Mouse (Mus musculus): Measurements from ENCODE around the gene Macf1. TPM values are rescaled to one million over a fixed set of nuclear protein-coding genes. Genes with fewer than 3 reads are reported as not detected.
"Not testable (repeated sequence)": the region's sequence is repeated elsewhere in the genome, so short reads cannot be mapped to it uniquely, and the experiment has no call there.

Gene Macf1
- total RNA-seq, 1 experiment from 2014 or later = 290 TPM

GRCm38 (mm10) chr4:123535271-123535670, 148.9 kb downstream of the Macf1 start:
- ATAC-seq (replicated peaks in 1 of 2; ENCODE audit: insufficient read depth in 1 of 2, low FRiP score in 2 of 2, low TSS enrichment in 1 of 2, low read depth in 1 of 2, poor library complexity in 2 of 2, severe bottlenecking in 2 of 2) = peak; percentile 62 to 82

GRCm38 (mm10) chr4:123532001-123532400, 152.2 kb downstream of the Macf1 start:
- ATAC-seq (replicated peaks in 1 of 2; ENCODE audit: insufficient read depth in 1 of 2, low FRiP score in 2 of 2, low TSS enrichment in 1 of 2, low read depth in 1 of 2, poor library complexity in 2 of 2, severe bottlenecking in 2 of 2) = no peak

GRCm38 (mm10) chr4:123530976-123531375, 153.2 kb downstream of the Macf1 start:
- ATAC-seq (replicated peaks in 1 of 2; ENCODE audit: insufficient read depth in 1 of 2, low FRiP score in 2 of 2, low TSS enrichment in 1 of 2, low read depth in 1 of 2, poor library complexity in 2 of 2, severe bottlenecking in 2 of 2) = no peak

- ATAC-seq (replicated peaks in 1 of 2; ENCODE audit: insufficient read depth in 1 of 2, low FRiP score in 2 of 2, low TSS enrichment in 1 of 2, low read depth in 1 of 2, poor library complexity in 2 of 2, severe bottlenecking in 2 of 2) = no peak
Observed at GRCm38 (mm10) chr4:123529230-123529629, 154.9 kb downstream of the Macf1 start.

DNA sequence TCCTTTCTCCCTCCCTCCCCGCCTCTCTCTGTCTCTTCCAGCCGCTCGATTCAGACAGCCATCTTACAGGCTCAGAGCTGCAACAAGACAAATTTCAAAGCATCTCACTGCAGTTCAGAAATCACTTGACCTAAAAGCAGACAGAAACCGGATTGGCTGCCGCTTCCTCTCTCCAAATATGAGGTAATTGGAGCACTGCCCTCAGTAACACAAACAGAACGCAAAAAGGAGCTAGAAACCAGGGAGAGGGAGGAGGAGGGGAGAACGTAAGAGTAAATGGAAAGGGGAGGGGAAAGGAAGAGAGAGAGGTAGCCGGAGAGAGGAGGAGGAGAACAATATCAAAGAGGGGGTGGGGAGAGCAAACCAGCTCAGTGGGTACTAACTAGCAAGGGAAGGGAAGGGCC, 156.6 kb downstream of the Macf1 start:
- no peak for ATAC-seq (replicated peaks in 1 of 2; ENCODE audit: insufficient read depth in 1 of 2, low FRiP score in 2 of 2, low TSS enrichment in 1 of 2, low read depth in 1 of 2, poor library complexity in 2 of 2, severe bottlenecking in 2 of 2)

- ATAC-seq (replicated peaks in 1 of 2; ENCODE audit: insufficient read depth in 1 of 2, low FRiP score in 2 of 2, low TSS enrichment in 1 of 2, low read depth in 1 of 2, poor library complexity in 2 of 2, severe bottlenecking in 2 of 2) = no peak
Observed at GRCm38 (mm10) chr4:123526779-123527280, 157.3 kb downstream of the Macf1 start.

DNA sequence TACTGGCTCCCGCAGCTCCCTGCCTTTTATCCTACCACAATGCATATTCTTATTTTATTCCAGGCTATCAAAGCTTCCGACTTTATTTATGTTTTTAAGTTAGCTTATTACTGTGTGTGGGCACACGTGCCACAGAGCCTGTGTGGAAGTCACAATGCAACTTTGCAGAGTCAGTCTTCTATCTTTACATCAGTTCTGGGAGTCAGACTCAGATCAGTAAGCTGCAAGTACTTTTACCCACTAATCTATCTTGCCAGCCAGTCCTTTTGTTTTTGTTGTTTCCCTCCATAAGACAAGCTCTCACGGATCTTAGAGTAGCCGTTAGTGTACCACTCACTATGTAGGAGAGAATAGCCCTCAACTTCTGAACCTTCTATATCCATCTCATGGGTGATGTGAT, 159.4 kb downstream of the Macf1 start:
- ATAC-seq (replicated peaks in 1 of 2; ENCODE audit: insufficient read depth in 1 of 2, low FRiP score in 2 of 2, low TSS enrichment in 1 of 2, low read depth in 1 of 2, poor library complexity in 2 of 2, severe bottlenecking in 2 of 2) = no peak

DNA sequence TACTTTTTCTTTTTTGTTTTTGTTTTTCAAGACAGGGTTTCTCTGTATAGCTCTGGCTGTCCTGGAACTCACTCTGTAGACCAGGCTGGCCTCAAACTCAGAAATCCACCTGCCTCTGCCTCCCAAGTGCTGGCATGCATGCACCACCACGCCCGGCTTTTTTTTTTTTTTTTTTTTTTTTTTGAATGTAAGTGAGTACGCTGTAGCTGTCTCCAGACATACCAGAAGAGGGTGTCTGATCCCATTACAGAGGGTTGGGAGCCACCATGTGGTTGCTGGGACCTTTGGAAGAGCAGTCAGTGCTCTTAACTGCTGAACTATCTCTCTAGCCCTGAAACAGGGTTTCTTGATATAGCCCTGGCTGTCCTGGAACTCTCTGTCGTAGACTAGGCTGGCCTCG, 164.0 kb downstream of the Macf1 start:
- not testable (repeated sequence) for ATAC-seq (replicated peaks in 1 of 2; ENCODE audit: insufficient read depth in 1 of 2, low FRiP score in 2 of 2, low TSS enrichment in 1 of 2, low read depth in 1 of 2, poor library complexity in 2 of 2, severe bottlenecking in 2 of 2)

- no peak for ATAC-seq (replicated peaks in 1 of 2; ENCODE audit: insufficient read depth in 1 of 2, low FRiP score in 2 of 2, low TSS enrichment in 1 of 2, low read depth in 1 of 2, poor library complexity in 2 of 2, severe bottlenecking in 2 of 2)
Observed at GRCm38 (mm10) chr4:123515673-123516072, 168.5 kb downstream of the Macf1 start.

DNA sequence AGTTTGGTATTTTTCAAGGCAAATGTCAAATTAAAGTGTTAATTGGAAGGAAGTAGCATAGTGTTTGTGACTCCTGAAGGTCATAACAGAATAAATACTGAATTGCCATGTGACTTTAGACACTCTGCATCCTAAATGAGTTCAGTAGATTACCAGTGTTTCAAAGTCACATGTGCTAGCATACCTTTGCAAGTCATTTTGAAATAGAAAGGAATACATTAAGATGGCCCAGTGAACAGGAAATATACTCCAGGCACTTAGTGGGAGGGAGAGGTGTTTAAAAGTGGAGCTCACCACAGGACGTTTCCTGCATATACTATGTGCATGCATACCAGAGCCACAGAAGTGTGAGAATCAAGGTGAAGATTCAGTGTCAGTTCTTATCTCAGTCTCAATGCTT, 174.0 kb downstream of the Macf1 start:
- no peak for ATAC-seq (replicated peaks in 1 of 2; ENCODE audit: insufficient read depth in 1 of 2, low FRiP score in 2 of 2, low TSS enrichment in 1 of 2, low read depth in 1 of 2, poor library complexity in 2 of 2, severe bottlenecking in 2 of 2)

DNA sequence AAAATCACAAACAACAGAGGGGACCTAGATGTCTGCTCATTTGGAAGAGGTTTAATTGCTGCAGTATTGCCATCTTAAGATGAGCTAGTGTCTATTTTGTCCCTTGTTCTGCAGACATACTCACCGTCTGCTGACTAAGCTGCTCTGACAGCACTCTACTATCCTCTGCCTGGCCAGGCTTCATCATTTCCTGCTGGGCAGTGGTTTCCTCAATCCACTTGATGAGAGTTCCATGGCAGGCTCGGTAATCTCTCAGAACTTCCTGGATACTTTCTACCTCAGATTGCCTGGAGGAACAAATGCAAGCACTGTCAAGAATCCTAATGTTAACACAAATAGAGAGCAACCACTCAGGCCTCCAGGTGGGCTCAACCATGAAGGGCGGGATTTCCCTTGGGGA, 195.1 kb downstream of the Macf1 start:
- ATAC-seq (replicated peaks in 1 of 2; ENCODE audit: insufficient read depth in 1 of 2, low FRiP score in 2 of 2, low TSS enrichment in 1 of 2, low read depth in 1 of 2, poor library complexity in 2 of 2, severe bottlenecking in 2 of 2) = no peak

GRCm38 (mm10) chr4:123479991-123480390, 204.2 kb downstream of the Macf1 start:
- no peak for ATAC-seq (replicated peaks in 1 of 2; ENCODE audit: insufficient read depth in 1 of 2, low FRiP score in 2 of 2, low TSS enrichment in 1 of 2, low read depth in 1 of 2, poor library complexity in 2 of 2, severe bottlenecking in 2 of 2)

DNA sequence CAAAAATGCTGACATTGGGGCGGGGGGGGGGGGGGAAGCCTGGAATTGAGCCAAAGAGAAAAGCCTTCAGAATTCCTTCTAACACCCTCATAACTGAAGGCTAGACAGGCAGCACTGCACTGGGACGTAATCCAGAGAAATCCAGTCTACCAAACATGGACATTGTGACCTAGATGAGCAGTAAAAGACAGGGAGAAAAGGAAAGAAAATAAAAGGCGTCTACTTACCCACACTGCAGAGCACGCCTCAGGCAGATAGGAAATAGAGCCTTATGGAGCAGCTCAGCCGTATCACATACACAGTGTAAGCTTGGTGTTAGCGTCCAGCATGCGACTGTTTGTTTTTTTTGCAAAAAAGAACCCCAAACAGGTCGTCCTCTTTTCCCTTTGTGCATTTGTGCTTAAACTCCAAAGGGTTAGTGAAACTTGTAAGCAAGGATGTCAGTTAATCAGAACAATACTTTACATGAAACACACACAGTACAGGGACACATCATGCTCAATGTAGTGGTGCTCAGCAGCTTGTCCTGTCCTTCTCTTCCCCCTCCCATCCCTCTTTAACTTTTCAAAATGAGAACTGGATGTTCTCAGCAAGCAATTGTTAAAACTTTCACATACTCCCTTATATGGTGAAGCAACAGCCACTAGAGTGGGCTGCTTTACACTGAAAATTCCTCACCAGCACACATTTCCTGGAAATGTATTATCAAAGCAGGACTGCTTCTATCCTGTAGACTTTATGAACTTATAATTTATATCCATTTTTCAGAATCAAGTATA, 205.3 kb downstream of the Macf1 start:
- ATAC-seq (replicated peaks in 1 of 2; ENCODE audit: insufficient read depth in 1 of 2, low FRiP score in 2 of 2, low TSS enrichment in 1 of 2, low read depth in 1 of 2, poor library complexity in 2 of 2, severe bottlenecking in 2 of 2) = no peak

DNA sequence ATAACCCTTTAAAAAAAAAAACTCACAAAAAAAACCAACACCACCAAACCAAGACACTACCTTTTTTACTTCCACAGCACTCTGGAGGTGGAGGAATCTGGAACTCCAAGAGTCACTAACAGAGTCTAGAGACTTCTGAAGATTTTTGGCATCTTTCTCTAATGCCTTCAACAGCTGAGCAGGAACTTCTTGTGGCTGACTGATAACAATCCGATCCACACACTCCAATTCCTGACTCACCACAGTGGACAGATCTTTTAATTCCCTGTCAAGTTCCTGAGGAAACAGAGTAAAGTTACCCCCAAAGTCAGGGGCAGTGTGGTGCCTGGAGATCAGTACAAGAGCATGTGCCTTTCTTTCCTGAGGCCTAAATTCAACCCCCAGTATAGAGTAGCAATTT, 218.4 kb downstream of the Macf1 start:
- ATAC-seq (replicated peaks in 1 of 2; ENCODE audit: insufficient read depth in 1 of 2, low FRiP score in 2 of 2, low TSS enrichment in 1 of 2, low read depth in 1 of 2, poor library complexity in 2 of 2, severe bottlenecking in 2 of 2) = no peak

DNA sequence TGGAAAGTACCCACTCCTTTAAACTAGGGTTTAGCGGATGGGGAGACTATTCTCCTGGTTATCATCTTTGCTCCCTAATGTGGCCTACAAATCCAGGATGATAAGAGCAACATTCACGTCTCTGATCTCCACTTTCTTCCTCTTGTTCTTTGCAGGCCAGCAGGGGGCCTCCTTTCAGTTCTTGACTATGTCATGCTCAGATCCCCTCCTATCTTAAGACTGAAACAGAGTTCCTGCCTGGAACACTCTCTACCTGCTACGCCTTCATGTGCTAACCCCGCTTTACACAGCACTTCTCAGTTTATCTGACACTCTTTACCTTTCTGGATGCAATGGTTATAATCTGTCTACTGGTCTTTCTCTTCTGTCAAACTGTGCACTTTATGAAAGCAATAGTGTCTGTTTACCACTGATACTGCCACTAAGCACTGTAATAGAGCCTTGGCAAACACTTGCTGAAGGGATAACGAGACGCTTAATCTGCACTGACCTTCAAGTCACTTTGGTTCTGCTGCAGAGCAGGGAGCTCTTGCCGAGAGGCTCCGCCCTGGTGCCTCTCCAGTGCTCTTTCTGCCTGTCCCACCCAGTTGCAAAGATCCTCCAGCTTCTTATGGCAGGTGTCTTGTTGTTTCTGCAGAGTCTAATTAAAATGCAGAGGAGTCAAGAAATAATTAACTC, 223.4 kb downstream of the Macf1 start:
- ATAC-seq (replicated peaks in 1 of 2; ENCODE audit: insufficient read depth in 1 of 2, low FRiP score in 2 of 2, low TSS enrichment in 1 of 2, low read depth in 1 of 2, poor library complexity in 2 of 2, severe bottlenecking in 2 of 2) = no peak

GRCm38 (mm10) chr4:123454871-123455640, 229.1 kb downstream of the Macf1 start:
- ATAC-seq (replicated peaks in 1 of 2; ENCODE audit: insufficient read depth in 1 of 2, low FRiP score in 2 of 2, low TSS enrichment in 1 of 2, low read depth in 1 of 2, poor library complexity in 2 of 2, severe bottlenecking in 2 of 2) = no peak

- ATAC-seq (replicated peaks in 1 of 2; ENCODE audit: insufficient read depth in 1 of 2, low FRiP score in 2 of 2, low TSS enrichment in 1 of 2, low read depth in 1 of 2, poor library complexity in 2 of 2, severe bottlenecking in 2 of 2) = no peak
Observed at GRCm38 (mm10) chr4:123453729-123454128, 230.4 kb downstream of the Macf1 start.

GRCm38 (mm10) chr4:123451991-123452390, 232.2 kb downstream of the Macf1 start:
- no peak for ATAC-seq (replicated peaks in 1 of 2; ENCODE audit: insufficient read depth in 1 of 2, low FRiP score in 2 of 2, low TSS enrichment in 1 of 2, low read depth in 1 of 2, poor library complexity in 2 of 2, severe bottlenecking in 2 of 2)

All from hematopoietic stem cell, adult 5-6 weeks (primary cell).